Mouse (Mus musculus) midbrain, embryonic 10.5 days (tissue): ENCODE data around the gene Ksr2. TPM values are rescaled to one million over a fixed set of nuclear protein-coding genes. Genes with fewer than 3 reads are reported as not detected.

Experiments used
- DNase-seq: peaks from one replicate; pipeline ENCODE4 v3.0.0-alpha.2; 2017; ENCODE audit warnings: low spot score
- H3K27ac ChIP-seq: fragments of 300-500 bp; sonication (generic); replicated peaks from 2 replicates; pipeline ENCODE4 v1.5.1; 2016; ENCODE audit warnings: mild to moderate bottlenecking
- H3K27me3 ChIP-seq: fragments of 300-500 bp; sonication (generic); 2 replicates; pipeline ENCODE4 v1.6.1; 2016; ENCODE audit warnings: low read depth, mild to moderate bottlenecking; ENCODE audit not compliant: poor library complexity, severe bottlenecking
- H3K36me3 ChIP-seq: fragments of 300-500 bp; sonication (generic); 2 replicates; pipeline ENCODE4 v1.6.1; 2016; ENCODE audit warnings: mild to moderate bottlenecking, moderate library complexity
- H3K4me1 ChIP-seq: fragments of 300-500 bp; sonication (generic); 2 replicates; pipeline ENCODE4 v1.6.1; 2016
- H3K4me3 ChIP-seq: fragments of 300-500 bp; sonication (generic); 2 replicates; pipeline ENCODE4 v1.5.1; 2016; ENCODE audit warnings: mild to moderate bottlenecking, moderate library complexity
- H3K9me3 ChIP-seq: fragments of 300-500 bp; sonication (generic); replicated peaks from 2 replicates; pipeline ENCODE4 v1.6.1; 2016; ENCODE audit warnings: mild to moderate bottlenecking
- WGBS: fragments of 180-500 bp; shearing (Covaris S2); methylation state at CpG from one replicate; pipeline ENCODE4 v1.1.7; 2016; 5-methylcytosine and 5-hydroxymethylcytosine counted together
- polyA plus RNA-seq: library from polyadenylated mRNA; unstranded; fragments of >200 nt; fragmentation: Nextera tagmentation; extraction: Ambion mirVana; gene quantifications from 2 replicates; pipeline ENCODE4 v1.2.1, GENCODE M21; 2016

Gene Ksr2
- polyA plus RNA-seq, 1 experiment from 2014 or later: 0.52 TPM

DNA sequence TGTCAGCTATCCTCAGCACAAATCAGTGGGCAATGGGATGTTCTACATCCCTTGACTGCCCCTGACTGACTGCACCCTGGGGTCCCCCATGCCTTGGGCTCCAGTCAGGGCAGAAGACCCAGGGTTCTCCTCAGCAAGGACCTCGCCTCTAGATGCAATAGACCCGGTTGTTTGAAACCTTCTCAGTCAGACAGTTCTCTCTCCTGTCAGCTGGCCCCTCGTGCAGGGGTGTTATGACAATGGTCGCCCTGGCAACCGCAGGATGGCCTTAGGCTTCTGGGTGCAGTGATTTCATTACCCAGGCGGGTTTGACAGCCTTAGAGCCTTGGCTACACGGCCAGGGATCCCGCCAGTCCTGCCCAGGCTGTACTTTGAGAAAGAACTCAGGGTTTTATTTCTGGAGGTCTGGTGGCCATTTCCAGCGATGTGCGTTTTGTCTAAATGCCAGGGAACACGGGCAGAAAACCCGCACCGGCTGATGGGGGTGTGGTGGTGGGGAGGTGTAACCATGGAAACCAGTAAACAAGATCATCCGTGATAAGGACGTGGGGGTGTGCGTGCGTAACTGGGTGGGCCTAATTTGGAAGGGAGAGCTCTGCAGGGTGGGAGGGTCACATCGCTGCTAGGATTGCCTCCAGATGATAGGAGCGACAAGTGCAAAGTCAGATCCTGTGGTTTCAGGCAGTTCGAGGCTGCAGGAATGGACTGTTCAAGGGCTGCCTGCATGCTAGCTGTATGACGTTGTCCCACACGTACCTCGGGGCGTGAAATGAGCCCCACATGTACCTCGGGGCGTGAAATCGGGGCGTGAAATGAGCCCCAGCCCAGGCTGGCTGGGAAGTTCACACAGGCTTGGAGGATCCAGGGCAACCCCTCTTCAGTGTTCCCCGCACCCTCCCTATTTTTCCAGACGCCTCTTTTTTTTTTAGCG lies 79.4 kb downstream of the Ksr2 start:
- H3K4me1 ChIP-seq: peaks cover 23% of the 10 kb centered on the region
- no peaks in the 10 kb centered on the region for H3K36me3 ChIP-seq
- peak; percentile 88 for DNase-seq
- H3K4me3 ChIP-seq: peak overlapping the region; percentile 50
- H3K9me3 ChIP-seq: no peaks in the 10 kb centered on the region
- H3K27me3 ChIP-seq: no peaks in the 10 kb centered on the region
- WGBS: 22% methylated on average over 31 of the region's 31 CpGs
- peak overlapping the region; percentile 77 for H3K27ac ChIP-seq

DNA sequence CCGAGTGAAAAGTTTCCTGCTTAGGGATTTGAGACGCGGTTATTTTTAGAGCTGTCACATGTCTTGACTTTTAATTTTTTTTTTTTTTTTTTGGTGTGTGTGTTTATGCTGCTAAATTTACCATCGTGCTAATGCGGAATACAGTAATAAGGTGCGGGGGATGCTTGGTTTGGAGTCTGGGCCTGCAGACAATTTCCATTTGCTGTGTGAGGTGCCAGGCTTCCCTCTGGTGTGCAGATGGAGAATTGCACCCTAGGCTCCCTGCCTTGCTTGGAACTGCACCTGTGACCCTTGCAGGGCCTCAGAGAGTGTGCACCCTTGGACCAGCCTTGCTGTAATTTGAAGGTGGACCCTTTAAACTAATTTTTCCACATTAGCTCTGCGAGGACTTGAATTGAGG lies 80.1 kb downstream of the Ksr2 start:
- no peaks in the 10 kb centered on the region for H3K27me3 ChIP-seq
- H3K36me3 ChIP-seq: no peaks in the 10 kb centered on the region
- H3K4me1 ChIP-seq: peaks cover 23% of the 10 kb centered on the region
- no peaks in the 10 kb centered on the region for H3K9me3 ChIP-seq
- peak overlapping the region; percentile 50 for H3K4me3 ChIP-seq
- DNase-seq: peak; percentile 67
- 28% methylated on average over 7 of the region's 7 CpGs for WGBS
- H3K27ac ChIP-seq: peak overlapping the region; percentile 77; the same call in 1 of the 2 replicates

DNA sequence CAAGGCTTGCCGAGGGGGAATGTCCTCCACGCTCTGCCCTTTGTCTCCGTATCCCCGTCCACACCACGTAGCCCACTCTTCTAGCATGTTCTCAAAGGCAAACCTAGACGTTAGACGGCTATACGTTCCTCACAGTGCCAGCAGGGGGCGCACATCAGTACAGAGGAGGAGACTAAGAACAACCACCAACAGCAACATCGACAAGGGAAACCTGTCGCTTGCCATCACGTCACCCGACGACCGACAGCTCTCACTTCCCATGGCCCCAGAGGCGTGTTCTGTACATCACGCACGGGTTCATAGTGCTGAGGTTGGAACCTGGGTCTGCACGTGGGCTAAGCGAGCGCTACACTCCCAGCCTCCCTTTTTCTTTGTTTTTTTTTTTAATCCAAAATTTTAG lies 83.3 kb downstream of the Ksr2 start:
- WGBS: 68% methylated on average over 21 of the region's 21 CpGs
- peak; percentile 42 for DNase-seq
- peaks cover 21% of the 10 kb centered on the region for H3K4me1 ChIP-seq
- no peaks in the 10 kb centered on the region for H3K36me3 ChIP-seq
- no peaks in the 10 kb centered on the region for H3K9me3 ChIP-seq
- H3K4me3 ChIP-seq: no peak overlapping the region
- H3K27ac ChIP-seq: no peak overlapping the region
- no peaks in the 10 kb centered on the region for H3K27me3 ChIP-seq

DNA sequence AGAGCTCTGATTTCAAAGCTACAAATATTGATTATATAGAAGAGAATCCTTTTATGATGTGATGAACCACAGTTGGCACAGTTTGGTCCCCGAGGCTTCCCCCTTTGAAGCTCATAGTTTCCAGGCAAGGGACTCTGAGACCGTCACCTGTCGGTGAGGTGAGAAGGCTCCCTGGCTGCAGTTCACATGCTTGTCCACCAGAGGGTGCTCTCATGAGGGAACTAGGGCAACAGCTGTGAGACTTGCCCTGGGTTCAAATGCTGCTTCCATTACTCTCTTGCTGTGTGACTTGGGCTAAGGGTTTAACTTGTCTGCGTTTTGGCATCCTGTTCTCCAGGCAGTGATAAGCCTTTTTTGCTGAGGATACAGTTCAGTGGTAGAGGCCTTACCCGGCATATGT lies 88.8 kb downstream of the Ksr2 start:
- H3K4me1 ChIP-seq: no peaks in the 10 kb centered on the region
- WGBS: 87% methylated on average over 5 of the region's 5 CpGs
- H3K9me3 ChIP-seq: no peaks in the 10 kb centered on the region
- no peak overlapping the region for H3K4me3 ChIP-seq
- no peak for DNase-seq
- H3K27ac ChIP-seq: no peak overlapping the region
- H3K27me3 ChIP-seq: no peaks in the 10 kb centered on the region
- H3K36me3 ChIP-seq: no peaks in the 10 kb centered on the region

DNA sequence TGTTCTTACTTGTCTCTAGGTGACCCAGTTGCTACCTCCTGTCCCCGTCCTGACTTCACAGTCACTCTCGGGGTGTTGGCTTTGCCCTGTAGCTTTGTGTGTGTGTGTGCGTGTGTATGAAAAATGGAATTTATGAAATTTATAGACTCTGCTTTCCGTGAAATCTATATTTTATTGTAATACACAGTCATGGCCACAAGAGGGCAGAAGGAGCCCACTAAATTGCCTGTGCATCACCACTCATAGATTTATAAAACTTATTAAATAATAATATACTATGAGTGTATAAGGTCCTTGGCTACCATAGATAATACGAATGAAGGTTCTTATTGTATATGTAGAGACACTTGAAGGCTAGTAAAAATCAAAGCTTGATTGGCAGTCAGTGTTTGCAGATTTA lies 90.6 kb downstream of the Ksr2 start:
- WGBS: 93% methylated on average over 5 of the region's 5 CpGs
- H3K4me1 ChIP-seq: peaks cover 1% of the 10 kb centered on the region; the same call in 1 of the 2 replicates
- no peak for DNase-seq
- no peaks in the 10 kb centered on the region for H3K27me3 ChIP-seq
- no peaks in the 10 kb centered on the region for H3K36me3 ChIP-seq
- no peak overlapping the region for H3K4me3 ChIP-seq
- H3K27ac ChIP-seq: no peak overlapping the region
- no peaks in the 10 kb centered on the region for H3K9me3 ChIP-seq

DNA sequence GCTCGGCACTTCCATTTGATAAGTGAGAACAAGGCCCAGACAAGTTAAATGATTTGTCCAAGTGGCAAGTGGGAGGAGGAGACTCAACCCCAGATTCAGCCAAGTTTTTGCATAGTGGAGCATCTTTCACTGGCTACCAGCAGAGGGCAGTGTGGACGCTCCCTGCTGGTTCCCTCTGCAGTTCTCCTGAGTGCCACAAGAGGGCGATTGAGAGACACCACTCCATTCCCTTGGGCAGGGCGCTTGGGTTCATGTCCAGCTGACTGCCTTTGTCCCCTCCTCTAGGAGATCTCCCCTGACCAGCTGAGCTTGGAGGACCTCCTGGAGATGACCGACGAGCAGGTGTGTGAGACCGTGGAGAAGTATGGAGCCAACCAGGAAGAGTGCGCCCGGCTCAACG lies 91.4 kb downstream of the Ksr2 start:
- 70% methylated on average over 10 of the region's 10 CpGs for WGBS
- no peaks in the 10 kb centered on the region for H3K9me3 ChIP-seq
- H3K4me3 ChIP-seq: no peak overlapping the region
- DNase-seq: peak; percentile 70
- H3K27ac ChIP-seq: no peak overlapping the region
- no peaks in the 10 kb centered on the region for H3K27me3 ChIP-seq
- H3K36me3 ChIP-seq: no peaks in the 10 kb centered on the region
- peaks cover 9% of the 10 kb centered on the region for H3K4me1 ChIP-seq

DNA sequence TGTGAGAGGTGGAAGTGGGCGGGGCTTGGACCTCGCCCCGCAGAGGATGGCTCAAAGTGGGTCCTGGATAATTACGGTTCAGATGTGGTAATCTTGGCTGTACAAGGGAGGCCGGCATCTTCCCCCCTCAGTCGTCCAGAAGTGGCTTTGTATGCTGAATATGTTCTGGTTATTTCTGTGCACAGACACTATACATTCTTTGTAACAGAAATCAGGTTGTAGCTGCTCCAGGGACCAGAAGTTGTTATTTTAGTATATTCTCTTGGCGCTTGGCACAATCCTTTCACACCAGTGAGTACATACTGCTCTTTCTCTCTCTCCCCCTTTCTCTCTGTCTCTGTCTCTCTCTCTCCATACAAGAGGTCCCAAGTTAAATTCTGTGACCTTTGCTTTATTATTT lies 92.0 kb downstream of the Ksr2 start:
- Histone ChIP-seq H3K4me1 (peaks cover 10% of the 10 kb centered on the region), H3K27ac (no peak overlapping the region), H3K36me3 (no peaks in the 10 kb centered on the region), H3K4me3 (no peak overlapping the region), H3K27me3 (no peaks in the 10 kb centered on the region), H3K9me3 (no peaks in the 10 kb centered on the region)
- DNase-seq: no peak
- WGBS: 85% methylated on average over 7 of the region's 7 CpGs

DNA sequence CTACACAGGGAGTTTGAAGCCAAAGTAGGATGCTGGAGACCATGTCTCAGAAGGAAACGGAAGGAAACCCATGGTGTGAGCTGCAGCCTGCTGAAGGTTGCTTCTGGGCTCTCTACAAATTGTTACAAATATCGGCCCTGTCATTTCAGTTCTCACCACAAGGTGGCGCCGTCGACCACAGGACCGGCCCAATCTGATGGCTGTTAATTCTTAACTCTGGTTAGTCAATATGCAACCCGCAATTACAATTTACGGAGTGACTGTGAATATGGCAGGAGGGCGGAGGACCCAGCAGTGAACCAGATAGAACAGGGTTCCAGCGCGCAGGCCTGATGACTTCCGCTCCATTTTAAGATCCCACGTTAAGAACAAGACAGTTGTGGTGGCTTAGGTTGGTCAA lies 92.6 kb downstream of the Ksr2 start:
- Histone ChIP-seq H3K27me3 (no peaks in the 10 kb centered on the region), H3K4me3 (no peak overlapping the region), H3K9me3 (no peaks in the 10 kb centered on the region), H3K27ac (no peak overlapping the region), H3K36me3 (no peaks in the 10 kb centered on the region), H3K4me1 (peaks cover 12% of the 10 kb centered on the region)
- DNase-seq: peak; percentile 61
- WGBS: 44% methylated on average over 13 of the region's 13 CpGs

DNA sequence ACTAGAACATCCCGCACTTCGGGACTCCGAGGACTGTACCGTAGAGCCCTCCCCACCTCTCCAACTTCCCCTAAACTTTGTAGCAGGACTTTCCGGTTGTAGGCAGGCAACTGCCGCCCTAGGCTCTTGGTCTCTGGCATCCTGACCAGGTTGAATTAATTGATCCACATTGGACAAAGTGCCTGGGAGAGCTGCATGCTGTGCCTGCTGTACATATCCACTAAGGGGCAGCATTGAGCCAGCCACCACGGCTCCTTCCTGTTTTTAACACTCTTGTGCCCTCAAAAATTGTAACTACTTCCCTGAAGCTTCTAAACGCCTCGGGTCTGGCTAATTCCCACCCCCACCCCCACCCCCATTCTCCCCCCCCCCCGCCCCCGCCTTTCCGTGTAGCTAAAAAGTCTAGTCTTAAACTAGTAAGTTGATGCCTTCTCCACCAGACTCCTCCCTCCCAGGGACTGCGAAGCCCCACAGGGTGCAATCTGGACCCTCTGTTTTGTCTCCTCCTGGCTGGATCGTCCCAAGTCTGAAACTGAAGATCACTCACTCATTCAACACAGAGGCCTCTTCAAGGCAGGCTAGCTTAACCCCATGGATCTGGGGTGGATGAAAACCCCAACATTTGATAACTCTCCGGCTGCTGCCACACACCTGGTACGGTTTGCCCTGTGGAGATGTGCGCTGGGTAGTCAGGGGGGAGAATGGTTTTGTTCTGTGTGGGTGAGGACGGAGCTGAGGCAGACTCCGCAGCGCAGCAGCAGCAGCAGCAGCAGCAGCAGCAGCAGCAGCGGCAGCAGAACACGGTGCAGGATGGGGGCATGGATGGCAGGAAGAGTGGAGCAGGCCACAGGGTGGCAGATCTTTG lies 95.9 kb downstream of the Ksr2 start:
- peak overlapping the region; percentile 68; the same call in 1 of the 2 replicates for H3K27ac ChIP-seq
- 45% methylated on average over 22 of the region's 22 CpGs for WGBS
- DNase-seq: peak; percentile 59
- no peaks in the 10 kb centered on the region for H3K27me3 ChIP-seq
- peaks cover 12% of the 10 kb centered on the region for H3K4me1 ChIP-seq
- H3K4me3 ChIP-seq: peak overlapping the region; percentile 20; the same call in 1 of the 2 replicates
- no peaks in the 10 kb centered on the region for H3K9me3 ChIP-seq
- no peaks in the 10 kb centered on the region for H3K36me3 ChIP-seq

DNA sequence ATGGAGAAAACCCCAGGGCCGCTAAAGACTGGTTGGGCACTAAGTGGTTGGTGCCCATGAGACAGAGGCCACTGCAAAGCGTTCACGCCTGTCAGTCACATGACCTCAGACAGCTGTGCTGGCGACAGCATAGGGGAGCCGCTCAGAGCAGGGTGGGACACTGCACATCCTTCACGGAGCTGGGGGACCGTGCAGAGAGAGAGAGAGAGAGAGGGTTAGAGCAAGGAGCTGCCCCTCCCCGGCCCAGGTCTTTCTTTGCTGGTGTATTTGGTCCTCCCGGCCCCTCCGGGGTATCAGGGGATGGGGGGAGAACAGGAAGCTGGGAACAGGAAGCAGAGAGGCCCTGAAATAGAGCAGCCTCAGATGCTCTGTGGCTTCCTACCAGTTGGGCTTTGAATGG lies 97.1 kb downstream of the Ksr2 start:
- Histone ChIP-seq H3K27ac (no peak overlapping the region), H3K4me3 (no peak overlapping the region), H3K36me3 (no peaks in the 10 kb centered on the region), H3K9me3 (no peaks in the 10 kb centered on the region), H3K27me3 (no peaks in the 10 kb centered on the region), H3K4me1 (peaks cover 12% of the 10 kb centered on the region)
- WGBS: 85% methylated on average over 10 of the region's 10 CpGs
- DNase-seq: no peak

DNA sequence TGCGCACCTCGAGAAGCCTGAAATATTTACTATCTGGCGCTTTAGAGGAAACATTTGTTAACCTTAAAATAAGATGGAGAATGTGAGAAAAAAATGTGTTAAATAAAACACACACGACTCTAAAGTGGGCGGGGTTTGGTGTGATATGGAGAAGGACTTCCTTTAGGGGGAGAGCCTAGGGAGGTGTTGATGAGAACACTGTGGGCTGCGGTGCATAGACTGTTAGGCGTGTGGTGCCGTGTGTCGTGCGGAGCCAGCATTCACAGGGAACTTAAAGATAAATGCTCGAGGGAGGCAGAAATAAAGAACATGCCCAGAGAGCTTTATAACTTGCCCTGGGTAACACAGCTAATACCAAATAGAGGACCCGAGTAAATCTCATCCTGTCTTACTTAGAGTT lies 101.6 kb downstream of the Ksr2 start:
- H3K4me3 ChIP-seq: no peak overlapping the region
- no peak for DNase-seq
- H3K27me3 ChIP-seq: no peaks in the 10 kb centered on the region
- no peaks in the 10 kb centered on the region for H3K36me3 ChIP-seq
- H3K4me1 ChIP-seq: peaks cover 3% of the 10 kb centered on the region; the same call in 1 of the 2 replicates
- no peaks in the 10 kb centered on the region for H3K9me3 ChIP-seq
- WGBS: 91% methylated on average over 12 of the region's 12 CpGs
- no peak overlapping the region for H3K27ac ChIP-seq

DNA sequence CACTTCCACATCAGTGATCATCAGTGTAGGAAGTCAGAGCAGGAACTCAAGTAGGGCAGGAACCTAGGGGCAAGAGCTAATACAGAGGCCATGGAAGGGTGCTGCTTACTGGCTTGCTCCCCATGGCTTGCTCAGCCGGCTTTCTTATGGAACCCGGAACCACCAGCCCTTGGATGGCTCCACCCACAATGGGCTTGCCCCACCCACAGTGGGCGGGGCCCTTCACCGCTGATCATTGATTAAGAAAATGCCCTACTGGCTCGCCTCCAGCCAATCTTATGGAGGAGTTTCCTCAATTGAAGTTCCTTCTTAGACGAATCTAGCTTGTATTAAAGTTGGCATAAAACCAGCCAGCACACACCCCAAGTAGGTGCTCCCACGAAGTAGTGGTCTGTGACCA lies 102.1 kb downstream of the Ksr2 start:
- H3K27ac ChIP-seq: no peak overlapping the region
- H3K4me1 ChIP-seq: peaks cover 2% of the 10 kb centered on the region; the same call in 1 of the 2 replicates
- H3K4me3 ChIP-seq: no peak overlapping the region
- no peaks in the 10 kb centered on the region for H3K36me3 ChIP-seq
- no peaks in the 10 kb centered on the region for H3K27me3 ChIP-seq
- H3K9me3 ChIP-seq: no peaks in the 10 kb centered on the region
- no peak for DNase-seq
- WGBS: 73% methylated on average over 7 of the region's 7 CpGs
